Mouse (Mus musculus): ENCODE measurements around the gene Asb11. TPM values are rescaled to one million over a fixed set of nuclear protein-coding genes. Genes with fewer than 3 reads are reported as not detected.

Gene Asb11
- polyA plus RNA-seq, 1 experiment: not detected

- Histone ChIP-seq H3K27ac (ENCODE audit: insufficient read depth, low read length) (no peak within 1 kb of the TSS), H3K4me3 (ENCODE audit: low read depth, low read length) (no peak within 1 kb of the TSS), H3K27me3 (ENCODE audit: control insufficient read depth, insufficient read depth, low read length, poor library complexity, severe bottlenecking) (no peaks in the 10 kb centered on the region), H3K9me3 (replicated peaks; ENCODE audit: control insufficient read depth, insufficient read depth, low read length, poor library complexity, severe bottlenecking) (no peaks in the 10 kb centered on the region), H3K36me3 (ENCODE audit: control insufficient read depth, insufficient read depth, low read length, poor library complexity, severe bottlenecking) (no peaks in the 10 kb centered on the region), H3K9ac (ENCODE audit: low read depth, poor library complexity, severe bottlenecking) (no peak within 1 kb of the TSS), H3K4me1 (ENCODE audit: control insufficient read depth, insufficient read depth, low read length) (no peaks in the 10 kb centered on the region)
- TF ChIP-seq EP300 (IDR thresholded peaks at IDR 0.05; ENCODE audit: insufficient read depth, low read depth, low read length) (no peak), POLR2A (IDR thresholded peaks at IDR 0.05; ENCODE audit: insufficient read depth, low read length) (no peak), CTCF (IDR thresholded peaks at IDR 0.05; ENCODE audit: low read depth, low read length) (no peak)
Measured at GRCm38 (mm10) chrX:164505709-164506498, 69.1 kb downstream of the Asb11 start, which contains the start of gene Asb9. TSS of gene Asb9 (plus strand) at chrX:164506327.

GRCm38 (mm10) chrX:164507068-164507467 is 70.3 kb downstream of the Asb11 start:
- Histone ChIP-seq H3K9ac (ENCODE audit: low read depth, poor library complexity, severe bottlenecking) (no peak overlapping the region), H3K27ac (ENCODE audit: insufficient read depth, low read length) (no peak overlapping the region), H3K9me3 (replicated peaks; ENCODE audit: control insufficient read depth, insufficient read depth, low read length, poor library complexity, severe bottlenecking) (no peaks in the 10 kb centered on the region), H3K4me3 (ENCODE audit: low read depth, low read length) (no peak overlapping the region), H3K27me3 (ENCODE audit: control insufficient read depth, insufficient read depth, low read length, poor library complexity, severe bottlenecking) (no peaks in the 10 kb centered on the region), H3K4me1 (ENCODE audit: control insufficient read depth, insufficient read depth, low read length) (no peaks in the 10 kb centered on the region), H3K36me3 (ENCODE audit: control insufficient read depth, insufficient read depth, low read length, poor library complexity, severe bottlenecking) (no peaks in the 10 kb centered on the region)
- TF ChIP-seq CTCF (IDR thresholded peaks at IDR 0.05; ENCODE audit: low read depth, low read length): no peak
- no peak for TF ChIP-seq EP300 (IDR thresholded peaks at IDR 0.05; ENCODE audit: insufficient read depth, low read depth, low read length)
- no peak for TF ChIP-seq POLR2A (IDR thresholded peaks at IDR 0.05; ENCODE audit: insufficient read depth, low read length)

- Histone ChIP-seq H3K27me3 (ENCODE audit: control insufficient read depth, insufficient read depth, low read length, poor library complexity, severe bottlenecking) (no peaks in the 10 kb centered on the region), H3K9ac (ENCODE audit: low read depth, poor library complexity, severe bottlenecking) (no peak overlapping the region), H3K36me3 (ENCODE audit: control insufficient read depth, insufficient read depth, low read length, poor library complexity, severe bottlenecking) (no peaks in the 10 kb centered on the region), H3K4me1 (ENCODE audit: control insufficient read depth, insufficient read depth, low read length) (no peaks in the 10 kb centered on the region), H3K4me3 (ENCODE audit: low read depth, low read length) (no peak overlapping the region), H3K27ac (ENCODE audit: insufficient read depth, low read length) (no peak overlapping the region), H3K9me3 (replicated peaks; ENCODE audit: control insufficient read depth, insufficient read depth, low read length, poor library complexity, severe bottlenecking) (no peaks in the 10 kb centered on the region)
- TF ChIP-seq EP300 (IDR thresholded peaks at IDR 0.05; ENCODE audit: insufficient read depth, low read depth, low read length): no peak
- no peak for TF ChIP-seq CTCF (IDR thresholded peaks at IDR 0.05; ENCODE audit: low read depth, low read length)
- TF ChIP-seq POLR2A (IDR thresholded peaks at IDR 0.05; ENCODE audit: insufficient read depth, low read length): no peak
Measured at GRCm38 (mm10) chrX:164508728-164509127, 71.9 kb downstream of the Asb11 start.

Other genes starting within 250 kb of the Asb11 start
- not detected in 2 replicates for gene Bmx, start 178.8 kb upstream of the Asb11 start, polyA plus RNA-seq (2011; ENCODE audit: insufficient read depth, insufficient read length, low read depth, missing spikeins)
- 28.0 and 31.0 TPM in 2 replicates for gene Pir, start 167.6 kb upstream of the Asb11 start, polyA plus RNA-seq (2011; ENCODE audit: insufficient read depth, insufficient read length, low read depth, missing spikeins)
- 2.6 and 3.4 TPM in 2 replicates for gene Vegfd, start 63.6 kb upstream of the Asb11 start, polyA plus RNA-seq (2011; ENCODE audit: insufficient read depth, insufficient read length, low read depth, missing spikeins)
- gene Piga, start 17.2 kb upstream of the Asb11 start, polyA plus RNA-seq (2011; ENCODE audit: insufficient read depth, insufficient read length, low read depth, missing spikeins): 25.9 and 29.0 TPM in 2 replicates
- not detected in 2 replicates for gene Asb9, start 69.3 kb downstream of the Asb11 start, polyA plus RNA-seq (2011; ENCODE audit: insufficient read depth, insufficient read length, low read depth, missing spikeins)